Mouse (Mus musculus): ENCODE measurements around the gene Mrps6.

GRCm38 (mm10) chr16:92120899-92121531, 62.9 kb downstream of the Mrps6 start:
- TF ChIP-seq CTCF (IDR thresholded peaks at IDR 0.05; ENCODE audit: control insufficient read depth, insufficient read depth, insufficient read length) (no peak), CEBPB (IDR thresholded peaks at IDR 0.05; ENCODE audit: low read depth) (no peak), MYOG (IDR thresholded peaks at IDR 0.05; ENCODE audit: control insufficient read depth, extremely low read depth, insufficient read length) (no peak), FOSL1 (IDR thresholded peaks at IDR 0.05; ENCODE audit: insufficient read depth, low read length, poor library complexity, severe bottlenecking) (no peak), USF1 (IDR thresholded peaks at IDR 0.05; ENCODE audit: low read depth) (no peak), MAX (IDR thresholded peaks at IDR 0.05) (no peak), MYOD1 (IDR thresholded peaks at IDR 0.05; ENCODE audit: control insufficient read depth, insufficient read length, low read depth) (no peak)
